Mouse (Mus musculus) embryonic facial prominence, embryonic 10.5 days (tissue): Measurements from ENCODE around the gene Igsf3. TPM values are rescaled to one million over a fixed set of nuclear protein-coding genes. Genes with fewer than 3 reads are reported as not detected.

ENCODE experiments used
- DNase-seq: peaks from one replicate; pipeline ENCODE4 v3.0.0-alpha.2; 2017; ENCODE audit warnings: low spot score
- H3K27ac ChIP-seq: fragments of 300-500 bp; sonication (generic); replicated peaks from 2 replicates; pipeline ENCODE4 v1.5.1; 2016; ENCODE audit warnings: mild to moderate bottlenecking
- H3K27me3 ChIP-seq: fragments of 300-500 bp; sonication (generic); replicated peaks from 2 replicates; pipeline ENCODE4 v1.6.1; 2016; ENCODE audit warnings: low read depth, mild to moderate bottlenecking; ENCODE audit not compliant: poor library complexity, severe bottlenecking
- H3K36me3 ChIP-seq: fragments of 300-500 bp; sonication (generic); replicated peaks from 2 replicates; pipeline ENCODE4 v1.6.1; 2016; ENCODE audit warnings: mild to moderate bottlenecking, moderate library complexity
- H3K4me1 ChIP-seq: fragments of 300-500 bp; sonication (generic); 2 replicates; pipeline ENCODE4 v1.6.1; 2016
- H3K4me3 ChIP-seq: fragments of 300-500 bp; sonication (generic); 2 replicates; pipeline ENCODE4 v1.5.1; 2016; ENCODE audit warnings: mild to moderate bottlenecking, moderate library complexity
- H3K9me3 ChIP-seq: fragments of 300-500 bp; sonication (generic); 2 replicates; pipeline ENCODE4 v1.6.1; 2016; ENCODE audit warnings: mild to moderate bottlenecking
- WGBS: fragments of 180-500 bp; shearing (Covaris S2); methylation state at CpG from one replicate; pipeline ENCODE4 v1.1.7; 2016; 5-methylcytosine and 5-hydroxymethylcytosine counted together
- polyA plus RNA-seq: library from polyadenylated mRNA; unstranded; fragments of >200 nt; fragmentation: Nextera tagmentation; extraction: Ambion mirVana; gene quantifications from 2 replicates; pipeline ENCODE4 v1.2.1, GENCODE M21; 2016

The Igsf3 gene
- polyA plus RNA-seq, 1 experiment from 2014 or later: 59.2 TPM

- Histone ChIP-seq H3K27ac (no peak overlapping the region; the same call in 1 of the 2 replicates), H3K4me3 (no peak overlapping the region), H3K36me3 (peaks cover 95% of the 10 kb centered on the region), H3K4me1 (peaks cover 13% of the 10 kb centered on the region), H3K9me3 (no peaks in the 10 kb centered on the region), H3K27me3 (no peaks in the 10 kb centered on the region)
- WGBS: 79% methylated on average over 12 of the region's 12 CpGs
- DNase-seq: no peak
Observed at GRCm38 (mm10) chr3:101437021-101437563, 60.2 kb downstream of the Igsf3 start.

- Histone ChIP-seq H3K27me3 (no peaks in the 10 kb centered on the region), H3K9me3 (no peaks in the 10 kb centered on the region), H3K4me1 (peaks cover 2% of the 10 kb centered on the region; the same call in 1 of the 2 replicates), H3K36me3 (peaks cover 87% of the 10 kb centered on the region), H3K4me3 (no peak overlapping the region), H3K27ac (no peak overlapping the region)
- WGBS: 78% methylated on average over 11 of the region's 11 CpGs
- no peak for DNase-seq
Observed at GRCm38 (mm10) chr3:101443265-101443881, 66.5 kb downstream of the Igsf3 start.

- Histone ChIP-seq H3K27ac (no peak overlapping the region; the same call in 1 of the 2 replicates), H3K9me3 (no peaks in the 10 kb centered on the region), H3K4me1 (peaks cover 4% of the 10 kb centered on the region; the same call in 1 of the 2 replicates), H3K36me3 (peaks cover 85% of the 10 kb centered on the region), H3K4me3 (no peak overlapping the region), H3K27me3 (no peaks in the 10 kb centered on the region)
- DNase-seq: no peak
- WGBS: 88% methylated on average over 8 of the region's 8 CpGs
Observed at GRCm38 (mm10) chr3:101444437-101444836, 67.6 kb downstream of the Igsf3 start.

- Histone ChIP-seq H3K27me3 (no peaks in the 10 kb centered on the region), H3K4me3 (no peak overlapping the region), H3K27ac (no peak overlapping the region; the same call in 1 of the 2 replicates), H3K36me3 (peaks cover 85% of the 10 kb centered on the region), H3K9me3 (no peaks in the 10 kb centered on the region), H3K4me1 (peaks cover 11% of the 10 kb centered on the region)
- 85% methylated on average over 4 of the region's 4 CpGs for WGBS
- DNase-seq: no peak
Observed at GRCm38 (mm10) chr3:101447239-101447638, 70.4 kb downstream of the Igsf3 start.

- DNase-seq: no peak
- no peak overlapping the region for H3K27ac ChIP-seq
- 88% methylated on average over 3 of the region's 3 CpGs for WGBS
Observed at GRCm38 (mm10) chr3:101448765-101449164, 71.9 kb downstream of the Igsf3 start.

GRCm38 (mm10) chr3:101450811-101451428 lies 74.0 kb downstream of the Igsf3 start:
- no peak for DNase-seq
- Histone ChIP-seq H3K27me3 (no peaks in the 10 kb centered on the region), H3K4me3 (no peak overlapping the region), H3K27ac (no peak overlapping the region), H3K4me1 (peaks cover 12% of the 10 kb centered on the region), H3K9me3 (0 out of 2 replicates have a peak, but pooled peaks cover 4% of the 10 kb centered on the region), H3K36me3 (peaks cover 91% of the 10 kb centered on the region)
- WGBS: 89% methylated on average over 31 of the region's 31 CpGs

More at GRCm38 (mm10) chr3:101448765-101449164, 71.9 kb downstream of the Igsf3 start:
- no peaks in the 10 kb centered on the region for H3K27me3 ChIP-seq
- no peaks in the 10 kb centered on the region for H3K9me3 ChIP-seq
- peaks cover 11% of the 10 kb centered on the region for H3K4me1 ChIP-seq
- no peak overlapping the region for H3K4me3 ChIP-seq
- peaks cover 87% of the 10 kb centered on the region for H3K36me3 ChIP-seq

- no peak overlapping the region for H3K4me3 ChIP-seq
- H3K4me1 ChIP-seq: peaks cover 21% of the 10 kb centered on the region
- H3K27ac ChIP-seq: peak overlapping the region; percentile 80
- no peak for DNase-seq
- H3K27me3 ChIP-seq: no peaks in the 10 kb centered on the region
- H3K36me3 ChIP-seq: peaks cover 68% of the 10 kb centered on the region
- 63% methylated on average over 7 of the region's 7 CpGs for WGBS
- peaks cover 9% of the 10 kb centered on the region for H3K9me3 ChIP-seq
Observed at GRCm38 (mm10) chr3:101460618-101461017, 83.7 kb downstream of the Igsf3 start.

GRCm38 (mm10) chr3:101461046-101461445 lies 84.2 kb downstream of the Igsf3 start:
- 71% methylated on average over 7 of the region's 7 CpGs for WGBS
- H3K27me3 ChIP-seq: no peaks in the 10 kb centered on the region
- H3K4me1 ChIP-seq: peaks cover 19% of the 10 kb centered on the region
- no peak for DNase-seq
- peaks cover 9% of the 10 kb centered on the region for H3K9me3 ChIP-seq
- H3K4me3 ChIP-seq: no peak overlapping the region
- peaks cover 64% of the 10 kb centered on the region for H3K36me3 ChIP-seq
- H3K27ac ChIP-seq: peak overlapping the region; percentile 80

GRCm38 (mm10) chr3:101461816-101462215 lies 84.9 kb downstream of the Igsf3 start:
- Histone ChIP-seq H3K4me1 (peaks cover 18% of the 10 kb centered on the region), H3K27me3 (no peaks in the 10 kb centered on the region), H3K9me3 (peaks cover 9% of the 10 kb centered on the region), H3K4me3 (no peak overlapping the region), H3K27ac (peak overlapping the region; percentile 80), H3K36me3 (peaks cover 56% of the 10 kb centered on the region)
- DNase-seq: peak; percentile 37
- 24% methylated on average over 8 of the region's 8 CpGs for WGBS

- Histone ChIP-seq H3K4me3 (no peak overlapping the region), H3K9me3 (peaks cover 9% of the 10 kb centered on the region), H3K4me1 (peaks cover 18% of the 10 kb centered on the region), H3K27ac (peak overlapping the region; percentile 80; the same call in 1 of the 2 replicates), H3K36me3 (peaks cover 53% of the 10 kb centered on the region), H3K27me3 (no peaks in the 10 kb centered on the region)
- WGBS: 27% methylated on average over 5 of the region's 5 CpGs
- DNase-seq: peak; percentile 83
Observed at GRCm38 (mm10) chr3:101462294-101462693, 85.4 kb downstream of the Igsf3 start.

GRCm38 (mm10) chr3:101463491-101463890 lies 86.6 kb downstream of the Igsf3 start:
- Histone ChIP-seq H3K4me1 (peaks cover 28% of the 10 kb centered on the region), H3K27ac (no peak overlapping the region), H3K36me3 (peaks cover 41% of the 10 kb centered on the region), H3K9me3 (peaks cover 7% of the 10 kb centered on the region), H3K4me3 (no peak overlapping the region), H3K27me3 (no peaks in the 10 kb centered on the region)
- DNase-seq: no peak
- WGBS: 91% methylated on average over 3 of the region's 3 CpGs

- WGBS: 89% methylated on average over 9 of the region's 9 CpGs
- Histone ChIP-seq H3K27me3 (no peaks in the 10 kb centered on the region), H3K4me1 (peaks cover 24% of the 10 kb centered on the region), H3K4me3 (no peak overlapping the region), H3K36me3 (no peaks in the 10 kb centered on the region), H3K27ac (no peak overlapping the region), H3K9me3 (no peaks in the 10 kb centered on the region)
- no peak for DNase-seq
Observed at GRCm38 (mm10) chr3:101469675-101470074, 92.8 kb downstream of the Igsf3 start.

- 43% methylated on average over 4 of the region's 4 CpGs for WGBS
- no peak overlapping the region for H3K27ac ChIP-seq
- H3K27me3 ChIP-seq: no peaks in the 10 kb centered on the region
- DNase-seq: no peak
- H3K36me3 ChIP-seq: no peaks in the 10 kb centered on the region
- no peaks in the 10 kb centered on the region for H3K9me3 ChIP-seq
- H3K4me3 ChIP-seq: no peak overlapping the region
- H3K4me1 ChIP-seq: peaks cover 24% of the 10 kb centered on the region
Observed at GRCm38 (mm10) chr3:101471881-101472280, 95.0 kb downstream of the Igsf3 start.
